Mouse (Mus musculus) adrenal gland, adult (tissue): ENCODE measurements around the gene Mbip.

Experiments
- DNase-seq, 2 experiments: peaks; one replicate each; pipeline ENCODE4 v3.0.0; 2022 to 2023; ENCODE audit warnings: low spot score in 1 of 2; ENCODE audit not compliant: inconsistent age in 2 of 2

The Mbip gene

GRCm38 (mm10) chr12:56345367-56346089, at the start of gene Mbip:
TSS of gene Mbip (minus strand) at chr12:56345894.
- DNase-seq, result peak; percentile 93 to 99

GRCm38 (mm10) chr12:56387647-56388205, 42.0 kb upstream of the Mbip start:
- no peak for DNase-seq

GRCm38 (mm10) chr12:56386955-56387646, 41.4 kb upstream of the Mbip start:
- no peak for DNase-seq

GRCm38 (mm10) chr12:56344771-56345314, 851 bp downstream of the Mbip start:
- DNase-seq, result no peak

GRCm38 (mm10) chr12:56339295-56340056, 6.2 kb downstream of the Mbip start:
- no peak for DNase-seq

GRCm38 (mm10) chr12:56333461-56333860, 12.2 kb downstream of the Mbip start:
- no peak for DNase-seq

- no peak for DNase-seq
Measured at GRCm38 (mm10) chr12:56332475-56332874, 13.2 kb downstream of the Mbip start.

- DNase-seq, result no peak
Measured at GRCm38 (mm10) chr12:56327448-56327998, 18.2 kb downstream of the Mbip start.

GRCm38 (mm10) chr12:56325851-56326250, 19.8 kb downstream of the Mbip start:
- no peak for DNase-seq

GRCm38 (mm10) chr12:56318941-56319340, 26.8 kb downstream of the Mbip start:
- DNase-seq, result peak; percentile 23 to 76

- DNase-seq, result no peak
Measured at GRCm38 (mm10) chr12:56318059-56318458, 27.6 kb downstream of the Mbip start.

- DNase-seq, result no peak
Measured at GRCm38 (mm10) chr12:56305758-56306157, 39.9 kb downstream of the Mbip start.

- no peak for DNase-seq
Measured at GRCm38 (mm10) chr12:56302321-56303017, 43.2 kb downstream of the Mbip start.

- peak in 1 of 2 experiments; percentile 52 for DNase-seq
Measured at GRCm38 (mm10) chr12:56301487-56302293, 44.0 kb downstream of the Mbip start.

- no peak for DNase-seq
Measured at GRCm38 (mm10) chr12:56299610-56300009, 46.1 kb downstream of the Mbip start.

GRCm38 (mm10) chr12:56298919-56299318, 46.8 kb downstream of the Mbip start:
- DNase-seq, result no peak

- DNase-seq, result peak in 1 of 2 experiments; percentile 63
Measured at GRCm38 (mm10) chr12:56297921-56298830, 47.5 kb downstream of the Mbip start.

GRCm38 (mm10) chr12:56297099-56297498, 48.6 kb downstream of the Mbip start:
- DNase-seq, result no peak
